Mouse (Mus musculus): ENCODE results near the gene Gm6169.
"Not testable (repeated sequence)": the region's sequence is repeated elsewhere in the genome, so short reads cannot be mapped to it uniquely, and the experiment has no call there.

Gene Gm6169

GRCm38 (mm10) chr13:97068151-97068550, 30.9 kb downstream of the Gm6169 start:
- no peak for DNase-seq (ENCODE audit: low read depth)

GRCm38 (mm10) chr13:97067691-97068090, 31.3 kb downstream of the Gm6169 start:
- no peak for DNase-seq (ENCODE audit: low read depth)

GRCm38 (mm10) chr13:97066649-97067550, 32.1 kb downstream of the Gm6169 start, which contains the start of gene Fam169a:
Fam169a (plus strand) TSS chr13:97067286.
- no peak for DNase-seq (ENCODE audit: low read depth)

GRCm38 (mm10) chr13:97064844-97065621, 34.0 kb downstream of the Gm6169 start:
- not testable (repeated sequence) for DNase-seq (ENCODE audit: low read depth)

- DNase-seq (ENCODE audit: low read depth) = no peak
Observed at GRCm38 (mm10) chr13:97064413-97064812, 34.6 kb downstream of the Gm6169 start.

- DNase-seq (ENCODE audit: low read depth) = no peak
Observed at GRCm38 (mm10) chr13:97063431-97063830, 35.6 kb downstream of the Gm6169 start.

GRCm38 (mm10) chr13:97062151-97062550, 36.9 kb downstream of the Gm6169 start:
- DNase-seq (ENCODE audit: low read depth) = no peak

GRCm38 (mm10) chr13:97060331-97060730, 38.7 kb downstream of the Gm6169 start:
- DNase-seq (ENCODE audit: low read depth) = no peak

- no peak for DNase-seq (ENCODE audit: low read depth)
Observed at GRCm38 (mm10) chr13:97059746-97060145, 39.3 kb downstream of the Gm6169 start.

- DNase-seq (ENCODE audit: low read depth) = no peak
Observed at GRCm38 (mm10) chr13:97057817-97058216, 41.2 kb downstream of the Gm6169 start.

- peak; percentile 9 for DNase-seq (ENCODE audit: low read depth)
Observed at GRCm38 (mm10) chr13:97053844-97054243, 45.2 kb downstream of the Gm6169 start.

- DNase-seq (ENCODE audit: low read depth) = peak; percentile 19
Observed at GRCm38 (mm10) chr13:97052667-97053066, 46.4 kb downstream of the Gm6169 start.

GRCm38 (mm10) chr13:97051158-97051557, 47.9 kb downstream of the Gm6169 start:
- no peak for DNase-seq (ENCODE audit: low read depth)

All from fibroblast of lung, adult 2 months (primary cell).